Mouse (Mus musculus) midbrain, embryonic 12.5 days (tissue): ENCODE results near the gene Olfr1126. TPM values are rescaled to one million over a fixed set of nuclear protein-coding genes. Genes with fewer than 3 reads are reported as not detected.
"Not testable (repeated sequence)": the region's sequence is repeated elsewhere in the genome, so short reads cannot be mapped to it uniquely, and the experiment has no call there.

Source experiments
- ATAC-seq: fragments of 200-750 bp; cut with Nextera tagmentation; 2 replicates; pipeline ENCODE4 v1.8.0; 2017; ENCODE audit warnings: low read depth, moderate TSS enrichment, moderate library complexity; ENCODE audit not compliant: low FRiP score
- H3K27ac ChIP-seq: fragments of 300-500 bp; sonication (generic); replicated peaks from 2 replicates; pipeline ENCODE4 v1.5.1; 2016; ENCODE audit warnings: mild to moderate bottlenecking
- H3K27me3 ChIP-seq: fragments of 300-500 bp; sonication (generic); 2 replicates; pipeline ENCODE4 v1.6.1; 2016; ENCODE audit warnings: mild to moderate bottlenecking
- H3K36me3 ChIP-seq: fragments of 300-500 bp; sonication (generic); 2 replicates; pipeline ENCODE4 v1.6.1; 2016
- H3K4me1 ChIP-seq: fragments of 300-500 bp; sonication (generic); 2 replicates; pipeline ENCODE4 v1.6.1; 2016
- H3K4me2 ChIP-seq: fragments of 300-500 bp; sonication (generic); replicated peaks from 2 replicates; pipeline ENCODE4 v1.6.1; 2016; ENCODE audit warnings: mild to moderate bottlenecking, moderate library complexity
- H3K4me3 ChIP-seq: fragments of 300-500 bp; sonication (generic); 2 replicates; pipeline ENCODE4 v1.5.1; 2016; ENCODE audit warnings: mild to moderate bottlenecking
- H3K9ac ChIP-seq: fragments of 300-500 bp; sonication (generic); replicated peaks from 2 replicates; pipeline ENCODE4 v1.6.1; 2016; ENCODE audit warnings: mild to moderate bottlenecking, moderate library complexity
- H3K9me3 ChIP-seq: fragments of 300-500 bp; sonication (generic); 2 replicates; pipeline ENCODE4 v1.6.1; 2016; ENCODE audit warnings: mild to moderate bottlenecking
- WGBS: fragments of 180-500 bp; shearing (Covaris S2); methylation state at CpG from one replicate; pipeline ENCODE4 v1.1.7; 2016; 5-methylcytosine and 5-hydroxymethylcytosine counted together
- polyA plus RNA-seq: library from polyadenylated mRNA; unstranded; fragments of >200 nt; fragmentation: Nextera tagmentation; extraction: Ambion mirVana; gene quantifications from 2 replicates; pipeline ENCODE4 v1.2.1, GENCODE M21; 2016

The Olfr1126 gene
- polyA plus RNA-seq: not detected in 2 replicates

DNA sequence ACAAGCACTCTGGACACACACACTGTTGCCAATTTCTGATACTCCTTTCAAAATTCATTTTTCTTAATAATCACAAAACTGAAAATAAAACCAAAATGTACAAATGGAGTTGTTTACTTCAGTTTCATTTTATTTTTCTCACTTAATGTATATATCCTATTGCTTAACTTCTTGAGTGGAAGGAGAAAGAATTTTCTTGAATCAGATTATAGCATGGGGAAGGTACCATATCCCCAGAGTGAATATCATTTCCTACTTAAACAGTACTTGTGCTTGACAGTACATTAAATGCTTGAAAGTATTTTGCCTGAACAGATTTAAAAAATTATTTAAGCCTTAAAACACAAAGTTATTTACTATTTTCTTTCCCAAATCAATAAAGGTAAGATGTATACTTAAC, at the start of gene Olfr1126:
Gene Olfr1126 (plus strand): TSS at position 301 of the 400 bp plus-strand sequence.
- no peak within 1 kb of the TSS for H3K4me2 ChIP-seq
- H3K27me3 ChIP-seq: no peaks in the 10 kb centered on the region
- H3K27ac ChIP-seq: no peak within 1 kb of the TSS
- no peak within 1 kb of the TSS for H3K4me3 ChIP-seq
- no peaks in the 10 kb centered on the region for H3K36me3 ChIP-seq
- no peaks in the 10 kb centered on the region for H3K9me3 ChIP-seq
- no peak for ATAC-seq
- H3K4me1 ChIP-seq: no peaks in the 10 kb centered on the region
- H3K9ac ChIP-seq: no peak within 1 kb of the TSS

DNA sequence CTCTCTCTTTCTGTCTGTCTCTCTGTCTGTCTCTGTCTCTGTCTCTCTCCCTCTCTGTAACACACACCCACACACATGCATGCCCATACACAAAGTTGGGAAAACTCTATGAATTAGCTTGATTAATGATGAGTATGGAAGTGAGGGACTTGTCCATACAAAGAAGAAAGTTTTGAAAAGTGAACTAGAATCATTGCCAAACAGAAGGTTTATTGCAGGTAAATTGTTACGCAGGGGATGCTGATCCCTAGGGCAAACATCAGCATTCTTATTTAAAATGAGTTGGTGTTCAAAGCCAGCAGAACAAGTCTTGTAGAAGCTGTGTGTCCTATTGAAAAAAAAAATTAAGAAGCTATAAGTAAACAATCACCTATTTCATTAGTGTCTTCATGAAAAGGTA, 37.4 kb upstream of the Olfr1126 start, which contains the start of gene Olfr1123:
Gene Olfr1123 (plus strand): TSS at position 301 of the 400 bp plus-strand sequence.
- WGBS: 89% methylated on average over 1 of the region's 1 CpGs

DNA sequence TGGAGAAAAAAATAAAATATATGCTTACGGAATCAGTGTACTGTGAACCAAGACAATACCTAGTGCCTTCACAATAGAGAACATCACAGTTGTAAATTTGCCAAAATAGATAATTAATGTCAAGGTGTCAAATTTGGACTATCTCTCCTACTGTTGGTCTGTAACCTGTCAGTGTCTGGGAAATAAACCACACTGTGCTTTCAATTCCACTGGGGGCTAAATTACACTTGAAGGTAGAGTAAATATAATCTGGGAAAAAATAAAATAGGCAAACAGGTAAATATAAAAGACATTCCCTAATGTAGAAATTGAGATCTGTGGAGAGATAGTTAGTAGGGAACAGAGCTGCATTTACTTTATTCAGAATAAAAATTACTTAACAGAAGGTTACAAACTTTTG, 23.8 kb upstream of the Olfr1126 start, which contains the start of gene Olfr1124:
Gene Olfr1124 (plus strand): TSS at position 301 of the 400 bp plus-strand sequence.
- WGBS: 90% methylated on average over 1 of the region's 1 CpGs
- Histone ChIP-seq H3K36me3 (no peaks in the 10 kb centered on the region), H3K9me3 (no peaks in the 10 kb centered on the region), H3K4me3 (no peak within 1 kb of the TSS), H3K4me1 (no peaks in the 10 kb centered on the region), H3K9ac (no peak within 1 kb of the TSS), H3K27ac (no peak within 1 kb of the TSS), H3K4me2 (no peak within 1 kb of the TSS), H3K27me3 (no peaks in the 10 kb centered on the region)
- ATAC-seq: no peak

More for the DNA sequence above, 37.4 kb upstream of the Olfr1126 start, which contains the start of gene Olfr1123:
- no peaks in the 10 kb centered on the region for H3K27me3 ChIP-seq
- H3K4me3 ChIP-seq: no peak within 1 kb of the TSS
- H3K36me3 ChIP-seq: no peaks in the 10 kb centered on the region
- H3K27ac ChIP-seq: no peak within 1 kb of the TSS
- no peak within 1 kb of the TSS for H3K9ac ChIP-seq
- ATAC-seq: no peak
- H3K4me1 ChIP-seq: no peaks in the 10 kb centered on the region
- H3K4me2 ChIP-seq: no peak within 1 kb of the TSS
- H3K9me3 ChIP-seq: no peaks in the 10 kb centered on the region

DNA sequence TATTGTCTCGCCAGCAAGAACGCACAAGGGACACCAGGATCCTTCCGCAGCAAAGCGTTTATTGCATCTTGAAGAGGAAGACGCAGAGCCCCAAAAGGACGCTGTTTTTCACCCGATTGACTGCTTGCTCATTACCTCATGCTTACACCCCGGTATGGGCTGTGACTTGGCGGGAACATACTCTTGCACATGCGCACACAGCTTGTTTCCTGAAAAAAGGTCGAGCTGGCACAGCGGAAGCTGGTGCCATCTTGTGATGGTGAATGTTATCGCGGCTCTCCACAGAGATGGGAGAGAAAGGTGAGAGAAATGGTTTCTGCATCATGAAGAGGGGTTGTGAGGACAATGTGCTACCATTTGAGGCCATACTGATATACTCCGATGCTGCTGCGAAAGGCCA, 16.0 kb upstream of the Olfr1126 start:
- Histone ChIP-seq H3K9me3 (no peaks in the 10 kb centered on the region), H3K4me1 (no peaks in the 10 kb centered on the region), H3K4me2 (no peak overlapping the region), H3K9ac (no peak overlapping the region), H3K4me3 (no peak overlapping the region), H3K27ac (no peak overlapping the region), H3K27me3 (no peaks in the 10 kb centered on the region), H3K36me3 (no peaks in the 10 kb centered on the region)
- ATAC-seq: no peak
- 93% methylated on average over 16 of the region's 16 CpGs for WGBS

DNA sequence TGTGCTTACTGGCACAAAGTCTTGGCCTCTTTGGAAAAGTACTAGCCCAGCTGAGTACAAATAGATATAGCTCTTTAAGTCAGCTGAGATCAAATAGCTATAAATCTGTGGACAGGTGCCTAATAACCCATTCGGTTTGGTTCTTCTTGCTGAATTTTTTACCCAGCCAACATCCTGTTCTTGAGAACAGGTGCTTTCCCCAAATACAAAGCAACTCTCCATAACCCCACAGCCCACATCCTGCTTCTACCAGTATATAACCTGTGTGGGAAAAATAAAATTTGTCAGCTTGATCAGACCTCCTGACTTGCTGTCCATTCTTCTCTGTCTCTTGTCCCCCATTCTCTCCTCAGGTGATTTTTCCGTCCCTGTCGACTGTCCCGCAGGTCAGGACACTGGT, 8.0 kb downstream of the Olfr1126 start:
- no peaks in the 10 kb centered on the region for H3K27me3 ChIP-seq
- 94% methylated on average over 4 of the region's 4 CpGs for WGBS

DNA sequence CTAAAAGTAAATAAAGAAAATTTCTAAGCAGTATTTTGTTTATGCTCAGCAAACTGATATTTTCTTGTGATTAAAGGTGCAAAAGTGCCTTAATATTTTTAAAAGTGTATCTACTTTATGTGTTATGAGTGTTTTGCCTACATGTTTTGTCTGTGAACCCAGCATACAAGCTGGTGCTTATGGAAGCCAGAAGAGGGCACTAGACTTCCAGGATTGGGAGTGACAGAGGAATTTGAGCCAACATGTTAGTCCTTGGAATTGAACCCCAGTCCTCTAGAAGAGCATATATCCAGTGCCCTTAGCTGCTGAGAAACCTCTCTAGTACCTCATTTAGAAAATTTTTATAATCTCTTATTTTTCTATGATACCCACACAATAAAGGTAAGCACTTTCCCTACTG, 26.4 kb downstream of the Olfr1126 start:
- Histone ChIP-seq H3K4me1 (no peaks in the 10 kb centered on the region), H3K4me2 (no peak overlapping the region), H3K4me3 (no peak overlapping the region), H3K9ac (no peak overlapping the region), H3K9me3 (no peaks in the 10 kb centered on the region), H3K27me3 (no peaks in the 10 kb centered on the region), H3K27ac (no peak overlapping the region), H3K36me3 (no peaks in the 10 kb centered on the region)
- no peak for ATAC-seq

More for the DNA sequence above, 8.0 kb downstream of the Olfr1126 start:
- Histone ChIP-seq H3K9ac (no peak overlapping the region), H3K4me3 (no peak overlapping the region), H3K4me1 (no peaks in the 10 kb centered on the region), H3K9me3 (no peaks in the 10 kb centered on the region), H3K36me3 (no peaks in the 10 kb centered on the region), H3K4me2 (no peak overlapping the region), H3K27ac (no peak overlapping the region)
- ATAC-seq: no peak

DNA sequence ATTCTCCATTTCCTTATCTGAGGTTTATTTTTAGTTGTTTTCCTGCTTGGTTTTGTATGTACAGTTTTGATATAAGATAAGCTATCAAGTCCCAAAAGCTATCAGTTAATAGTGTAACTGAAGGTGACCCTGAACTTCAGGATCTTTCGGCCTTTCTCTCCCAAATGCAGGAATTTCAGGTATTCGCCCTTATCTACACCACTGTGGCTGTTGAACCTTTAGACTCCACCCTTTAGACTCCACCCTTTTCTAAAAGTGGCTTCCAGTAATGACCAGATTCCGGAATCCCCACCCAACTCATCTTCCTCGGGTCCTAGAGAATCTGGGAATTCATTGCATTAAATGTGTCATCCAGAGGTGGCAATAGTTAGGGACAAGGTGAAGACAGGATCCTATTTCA, 27.4 kb downstream of the Olfr1126 start:
- Histone ChIP-seq H3K9ac (no peak overlapping the region), H3K27ac (no peak overlapping the region), H3K4me2 (no peak overlapping the region), H3K4me3 (no peak overlapping the region), H3K9me3 (no peaks in the 10 kb centered on the region), H3K4me1 (no peaks in the 10 kb centered on the region), H3K27me3 (no peaks in the 10 kb centered on the region), H3K36me3 (no peaks in the 10 kb centered on the region)
- no peak for ATAC-seq
- WGBS: 85% methylated on average over 4 of the region's 4 CpGs

DNA sequence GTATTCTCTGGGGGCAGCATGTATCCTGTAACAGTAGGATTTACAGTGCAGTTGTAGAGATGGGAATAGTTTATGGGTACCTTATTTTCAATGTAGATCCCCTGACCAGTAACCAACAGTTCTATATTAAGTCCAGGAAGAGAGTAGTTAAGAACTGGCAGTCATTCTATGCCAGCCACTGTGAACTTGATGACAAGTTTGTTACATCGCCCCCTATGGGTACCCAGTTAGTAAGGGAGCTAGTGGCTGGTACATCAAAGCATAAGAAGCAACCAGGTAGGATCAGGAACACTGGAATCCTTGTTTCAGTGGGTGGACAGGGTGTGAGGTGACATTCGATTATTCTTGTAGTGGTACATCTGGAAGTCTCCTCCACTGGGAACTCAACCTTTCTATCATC, 28.5 kb downstream of the Olfr1126 start:
- Histone ChIP-seq H3K27me3 (no peaks in the 10 kb centered on the region), H3K36me3 (no peaks in the 10 kb centered on the region), H3K4me3 (no peak overlapping the region), H3K4me1 (no peaks in the 10 kb centered on the region), H3K9me3 (no peaks in the 10 kb centered on the region), H3K4me2 (no peak overlapping the region), H3K27ac (no peak overlapping the region), H3K9ac (no peak overlapping the region)
- ATAC-seq: no peak
- WGBS: 67% methylated on average over 2 of the region's 2 CpGs

DNA sequence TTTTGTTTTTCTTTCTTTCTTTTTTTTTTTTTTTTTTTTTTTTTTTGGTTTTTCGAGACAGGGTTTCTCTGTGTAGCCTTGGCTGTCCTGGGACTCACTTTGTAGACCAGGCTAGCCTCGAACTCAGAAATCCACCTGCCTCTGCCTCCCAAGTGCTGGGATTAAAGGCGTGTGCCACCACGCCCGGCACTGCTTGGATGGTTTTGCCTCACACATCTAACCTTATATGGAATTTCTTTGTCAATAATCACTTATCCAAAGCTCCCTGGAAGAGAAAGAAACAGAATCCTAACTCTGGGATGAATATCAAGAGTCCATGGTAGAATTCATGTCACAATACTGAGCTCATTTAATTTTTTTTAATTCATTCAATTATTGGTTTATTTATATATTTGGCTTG, 43.2 kb downstream of the Olfr1126 start, which contains the start of gene Pramel7:
Gene Pramel7 (minus strand): TSS at position 101 of the 400 bp plus-strand sequence.
- not testable (repeated sequence) for ATAC-seq, H3K36me3 ChIP-seq, H3K27me3 ChIP-seq, H3K27ac ChIP-seq, H3K4me1 ChIP-seq, H3K9ac ChIP-seq, H3K4me3 ChIP-seq, H3K4me2 ChIP-seq, H3K9me3 ChIP-seq
- 84% methylated on average over 4 of the region's 5 CpGs for WGBS

DNA sequence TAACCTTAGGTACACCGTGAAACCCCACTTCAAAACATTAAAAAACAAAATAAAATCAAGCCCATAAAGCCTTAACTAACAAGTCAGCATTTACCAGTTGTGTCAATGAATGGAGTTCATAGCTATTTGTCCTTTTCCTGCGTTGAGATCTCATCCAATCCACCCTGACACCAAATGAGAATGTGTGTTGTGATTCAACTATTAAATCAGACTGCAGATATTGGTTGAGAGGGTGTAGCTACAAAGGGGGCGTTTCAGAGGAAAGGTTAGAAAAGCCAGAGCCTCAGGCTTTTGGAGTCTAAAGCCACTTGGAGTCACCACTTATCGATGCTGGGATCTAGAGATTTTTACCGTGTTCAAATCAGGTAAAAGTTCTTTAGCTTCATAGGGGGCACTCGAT, 52.5 kb downstream of the Olfr1126 start, which contains the start of gene Pramel6:
Gene Pramel6 (plus strand): TSS at position 301 of the 400 bp plus-strand sequence.
- Histone ChIP-seq H3K4me3 (no peak within 1 kb of the TSS), H3K27me3 (no peaks in the 10 kb centered on the region), H3K36me3 (no peaks in the 10 kb centered on the region), H3K9me3 (no peaks in the 10 kb centered on the region), H3K4me1 (no peaks in the 10 kb centered on the region), H3K9ac (no peak within 1 kb of the TSS), H3K4me2 (no peak within 1 kb of the TSS), H3K27ac (no peak within 1 kb of the TSS)
- 85% methylated on average over 6 of the region's 6 CpGs for whole genome bisulfite sequencing
- ATAC-seq: no peak

Other genes with a start within 250 kb of the Olfr1126 start
- not detected in 2 replicates for gene Olfr1113, start 245.0 kb upstream of the Olfr1126 start, polyA plus RNA-seq
- not detected in 2 replicates for gene Olfr1115, start 205.9 kb upstream of the Olfr1126 start, polyA plus RNA-seq
- gene Olfr1116, start 186.4 kb upstream of the Olfr1126 start, polyA plus RNA-seq: not detected in 2 replicates
- not detected in 2 replicates for gene Olfr1118, start 146.4 kb upstream of the Olfr1126 start, polyA plus RNA-seq
- not detected in 2 replicates for gene Olfr1120, start 99.1 kb upstream of the Olfr1126 start, polyA plus RNA-seq
- gene Olfr1121, start 84.1 kb upstream of the Olfr1126 start, polyA plus RNA-seq: not detected in 2 replicates
- not detected in 2 replicates for gene Olfr1122, start 68.1 kb upstream of the Olfr1126 start, polyA plus RNA-seq
- not detected in 2 replicates for gene Olfr1123, start 37.3 kb upstream of the Olfr1126 start, polyA plus RNA-seq
- 0.09 and 0.16 TPM in 2 replicates for gene Olfr1124, start 23.7 kb upstream of the Olfr1126 start, polyA plus RNA-seq
- gene Pramel7, start 43.1 kb downstream of the Olfr1126 start, polyA plus RNA-seq: not detected in 2 replicates
- gene Pramel6, start 52.6 kb downstream of the Olfr1126 start, polyA plus RNA-seq: not detected in 2 replicates
- not detected in 2 replicates for gene Olfr153, start 77.8 kb downstream of the Olfr1126 start, polyA plus RNA-seq
- gene Olfr1128, start 91.6 kb downstream of the Olfr1126 start, polyA plus RNA-seq: not detected in 2 replicates
- gene Olfr1129, start 119.9 kb downstream of the Olfr1126 start, polyA plus RNA-seq: not detected in 2 replicates
- not detected in 2 replicates for gene Olfr1130, start 152.2 kb downstream of the Olfr1126 start, polyA plus RNA-seq
- not detected in 2 replicates for gene Olfr1131, start 173.1 kb downstream of the Olfr1126 start, polyA plus RNA-seq
- not detected in 2 replicates for gene Olfr1132, start 183.6 kb downstream of the Olfr1126 start, polyA plus RNA-seq
- not detected in 2 replicates for gene Olfr1133, start 193.4 kb downstream of the Olfr1126 start, polyA plus RNA-seq
- not detected in 2 replicates for gene Olfr1134, start 204.5 kb downstream of the Olfr1126 start, polyA plus RNA-seq
- not detected in 2 replicates for gene Olfr1135, start 219.7 kb downstream of the Olfr1126 start, polyA plus RNA-seq
- not detected in 2 replicates for gene Olfr1136, start 240.0 kb downstream of the Olfr1126 start, polyA plus RNA-seq